Mouse (Mus musculus) spleen, adult 18-20 months (tissue): ENCODE results near the gene Cdh12.
"Not testable (repeated sequence)": the region's sequence is repeated elsewhere in the genome, so short reads cannot be mapped to it uniquely, and the experiment has no call there.

Experiments used
- DNase-seq, 2 experiments: peaks; one replicate each; pipeline ENCODE4 v3.0.0; 2022; ENCODE audit warnings: mixed read lengths in 2 of 2

Cdh12 gene

DNA sequence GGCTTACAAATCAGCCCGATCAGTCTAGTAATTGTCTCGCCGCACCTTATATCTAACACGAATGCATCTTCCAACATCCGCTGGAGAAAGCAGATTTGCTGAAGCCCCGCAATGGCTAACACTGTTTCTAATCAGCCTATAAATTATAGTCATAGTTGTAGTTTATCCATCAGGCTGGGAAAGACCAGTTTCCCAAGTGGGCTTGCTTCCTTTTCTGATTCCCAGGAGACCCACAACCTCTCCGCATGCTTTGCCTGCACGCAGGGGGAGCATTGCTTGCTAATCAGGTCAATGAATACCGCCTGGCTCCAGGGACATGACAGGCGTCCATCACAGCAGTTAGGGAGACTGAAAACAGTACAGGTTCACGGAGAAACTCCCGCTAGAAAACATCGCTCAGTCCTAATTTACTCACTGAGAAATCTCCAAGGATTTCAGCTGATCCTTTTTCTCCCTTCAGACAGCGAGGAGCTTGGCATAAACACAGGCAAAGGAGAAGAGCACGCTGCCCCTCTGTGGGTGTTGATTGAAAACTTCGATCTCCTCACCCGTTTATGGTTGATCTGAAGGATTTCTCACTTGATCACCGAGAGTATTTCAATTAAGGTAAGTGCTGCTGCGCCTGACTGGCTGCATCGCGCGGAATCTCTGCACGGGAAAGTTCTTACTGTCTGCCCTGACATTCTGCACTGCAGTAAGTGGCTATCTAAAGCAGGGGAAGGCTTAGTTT, 662.0 kb downstream of the Cdh12 start:
- DNase-seq = no peak

DNA sequence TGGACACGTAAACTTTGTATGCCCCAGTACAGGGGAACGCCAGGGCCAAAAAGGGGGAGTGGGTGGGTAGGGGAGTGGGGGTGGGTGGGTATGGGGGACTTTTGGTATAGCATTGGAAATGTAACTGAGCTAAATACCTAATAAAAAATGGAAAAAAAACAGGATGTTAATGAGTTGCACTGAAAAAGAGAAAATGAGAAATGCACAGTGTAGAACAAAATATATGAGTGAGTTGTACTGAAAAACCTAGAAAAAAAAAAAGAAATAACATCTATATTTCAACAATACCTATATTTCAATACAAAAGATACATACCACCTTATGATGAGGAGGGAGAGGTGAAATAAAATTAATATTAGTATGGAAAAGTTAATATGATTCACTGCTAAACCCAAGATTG, 665.7 kb downstream of the Cdh12 start:
- not testable (repeated sequence) for DNase-seq

DNA sequence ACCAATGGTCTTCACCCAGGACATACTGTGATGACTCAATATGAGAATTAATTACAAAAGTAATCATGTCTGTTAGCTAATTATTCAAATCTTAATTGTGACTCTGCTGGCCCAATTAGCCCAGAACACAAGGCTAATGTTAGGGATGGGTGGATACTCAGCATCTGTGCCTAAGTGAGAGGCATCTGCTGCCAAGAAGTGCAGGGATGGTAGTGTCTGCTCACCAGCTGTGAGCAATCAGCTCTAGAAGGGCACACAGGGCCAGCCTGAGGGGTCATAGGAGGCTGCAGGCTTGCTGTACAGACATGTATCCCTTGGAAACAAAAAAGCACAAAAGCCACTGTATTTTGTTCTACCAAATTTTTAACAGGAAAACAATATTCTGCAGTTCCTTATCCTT, 681.6 kb downstream of the Cdh12 start:
- DNase-seq = no peak

DNA sequence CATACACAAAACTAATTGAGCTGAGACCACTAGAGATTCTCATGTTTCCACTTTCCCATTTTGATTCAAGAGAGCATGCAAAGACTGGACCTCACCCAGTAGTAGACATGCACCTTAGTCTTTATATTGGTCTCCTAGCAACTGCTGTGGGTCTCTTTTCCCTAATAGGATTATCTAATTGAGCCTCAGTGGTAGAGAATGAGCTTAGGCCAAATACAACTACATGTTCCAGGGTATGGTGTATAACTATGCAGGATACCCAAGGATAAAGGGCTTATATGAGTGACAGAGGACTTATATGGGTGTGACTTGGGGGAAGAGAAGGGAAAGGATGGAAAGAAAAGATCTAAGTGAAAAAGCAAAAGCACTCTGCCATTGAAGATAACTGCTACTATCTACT, 683.9 kb downstream of the Cdh12 start:
- no peak for DNase-seq

GRCm38 (mm10) chr15:21146896-21147295, 697.8 kb downstream of the Cdh12 start:
- no peak for DNase-seq

- no peak for DNase-seq
Measured at GRCm38 (mm10) chr15:21153602-21154001, 704.5 kb downstream of the Cdh12 start.

GRCm38 (mm10) chr15:21179727-21180126, 730.7 kb downstream of the Cdh12 start:
- no peak for DNase-seq

- DNase-seq = no peak
Measured at GRCm38 (mm10) chr15:21180191-21180590, 731.1 kb downstream of the Cdh12 start.

DNA sequence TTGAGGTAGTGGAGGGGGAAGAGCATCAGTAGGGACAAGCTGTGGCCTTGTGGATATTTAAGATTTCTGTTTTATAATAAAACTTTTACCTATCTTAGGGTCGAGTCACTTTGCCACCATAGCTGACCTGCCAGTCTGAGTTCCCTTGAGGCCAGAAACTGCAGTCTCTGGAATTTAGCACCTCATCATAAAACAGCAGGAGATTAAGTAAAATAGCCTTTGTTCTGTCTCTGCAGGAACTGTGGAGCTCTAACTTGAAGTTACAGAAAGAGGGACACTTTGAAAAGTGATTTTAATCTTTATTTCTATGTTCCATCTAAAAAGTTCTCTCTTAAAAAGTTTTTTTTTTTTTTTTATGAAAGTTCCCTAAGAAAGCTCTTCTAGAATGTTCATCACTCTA, 736.7 kb downstream of the Cdh12 start:
- no peak for DNase-seq

GRCm38 (mm10) chr15:21210089-21210488, 761.0 kb downstream of the Cdh12 start:
- DNase-seq = not testable (repeated sequence)

- no peak for DNase-seq
Measured at GRCm38 (mm10) chr15:21223006-21223405, 773.9 kb downstream of the Cdh12 start.

DNA sequence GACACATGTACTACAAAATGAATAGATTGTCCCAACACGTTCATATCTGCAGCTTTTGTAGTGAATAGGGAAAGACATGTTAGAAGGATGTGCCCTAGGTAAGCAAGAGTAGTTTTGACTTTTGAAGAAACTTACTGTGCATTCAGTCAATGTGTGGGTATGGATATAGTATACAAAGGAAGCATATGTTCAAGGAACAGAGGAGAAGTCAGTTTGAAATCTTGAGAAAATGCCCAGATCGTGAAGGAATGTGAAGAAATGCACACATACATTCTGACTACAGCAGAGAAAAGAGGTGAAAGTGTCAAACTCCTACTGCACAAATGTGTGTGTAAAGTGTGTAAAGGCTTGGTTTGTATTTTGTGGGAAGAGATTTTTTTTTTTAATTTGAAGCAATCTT, 812.3 kb downstream of the Cdh12 start:
- DNase-seq = no peak

- DNase-seq = no peak
Measured at GRCm38 (mm10) chr15:21269856-21270255, 820.8 kb downstream of the Cdh12 start.

- DNase-seq = no peak
Measured at GRCm38 (mm10) chr15:21297051-21297450, 848.0 kb downstream of the Cdh12 start.

GRCm38 (mm10) chr15:21315457-21315856, 866.4 kb downstream of the Cdh12 start:
- no peak for DNase-seq

GRCm38 (mm10) chr15:21343853-21344252, 894.8 kb downstream of the Cdh12 start:
- DNase-seq = no peak

- DNase-seq = no peak
Measured at GRCm38 (mm10) chr15:21344323-21344722, 895.3 kb downstream of the Cdh12 start.

GRCm38 (mm10) chr15:21344749-21345148, 895.7 kb downstream of the Cdh12 start:
- DNase-seq = no peak

GRCm38 (mm10) chr15:21355356-21356101, 906.5 kb downstream of the Cdh12 start:
- no peak for DNase-seq

DNA sequence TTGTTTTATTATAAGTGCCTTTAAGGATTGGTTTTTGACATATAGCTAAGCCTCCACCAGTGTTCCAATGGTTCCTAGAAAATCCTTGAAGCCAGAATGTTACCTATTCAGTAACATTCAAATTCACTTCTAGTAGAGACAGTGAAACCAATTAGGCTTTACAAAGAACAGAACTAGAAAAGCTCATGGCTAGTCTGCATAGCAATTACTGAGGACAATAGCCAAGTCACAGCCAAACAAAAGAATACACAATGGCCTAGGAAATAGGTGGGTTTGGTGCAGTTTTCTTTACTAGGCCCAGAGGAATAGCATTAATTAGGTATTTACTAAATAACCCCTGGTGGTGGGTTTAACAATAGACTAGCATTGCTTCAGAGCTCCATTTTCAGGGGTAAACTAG, 917.3 kb downstream of the Cdh12 start:
- DNase-seq = no peak

GRCm38 (mm10) chr15:21375460-21375859, 926.4 kb downstream of the Cdh12 start:
- no peak for DNase-seq

DNA sequence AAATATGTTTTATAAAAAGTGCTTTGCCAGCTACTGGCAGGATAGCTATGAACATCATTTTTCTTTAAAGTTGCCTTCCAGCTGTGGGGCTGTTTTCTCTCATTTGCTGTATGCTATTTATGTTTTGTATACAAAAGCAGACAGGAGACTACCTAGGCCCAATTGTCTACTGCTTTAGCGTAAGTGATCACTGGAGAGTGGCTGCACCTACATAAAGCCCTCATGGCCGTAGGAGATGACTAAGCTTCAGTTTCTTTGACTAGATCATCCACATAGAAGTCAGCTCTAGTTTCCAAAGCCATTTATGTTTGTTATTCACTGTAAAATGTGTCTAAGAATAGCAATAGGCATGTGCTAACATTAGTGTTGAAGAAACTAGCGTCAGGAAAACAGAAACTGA, 926.8 kb downstream of the Cdh12 start:
- no peak for DNase-seq

- not testable (repeated sequence) for DNase-seq
Measured at GRCm38 (mm10) chr15:21391442-21391841, 942.4 kb downstream of the Cdh12 start.

DNA sequence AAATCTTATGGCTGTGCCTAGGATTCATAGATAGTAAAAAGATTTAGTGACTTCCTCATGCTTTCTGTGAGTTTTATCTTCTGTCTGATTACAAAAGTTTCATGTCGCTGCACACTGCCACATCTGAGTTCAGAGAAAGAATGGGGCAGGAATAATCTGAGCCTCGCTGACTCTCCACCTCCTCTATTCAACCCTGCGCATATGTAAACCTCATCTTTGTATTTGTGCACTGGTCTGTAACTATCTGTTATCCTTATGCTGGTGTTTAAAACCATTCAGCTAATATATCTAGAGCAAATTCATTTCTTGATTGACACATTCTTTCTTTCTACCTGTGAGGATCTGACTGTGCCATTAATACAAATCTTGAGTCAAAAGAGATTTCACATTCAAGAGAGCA, 944.0 kb downstream of the Cdh12 start:
- no peak for DNase-seq
